Mouse (Mus musculus) forebrain, postnatal 0 days (tissue): ENCODE measurements around the gene Vmn1r223. TPM values are rescaled to one million over a fixed set of nuclear protein-coding genes. Genes with fewer than 3 reads are reported as not detected.
"Not testable (repeated sequence)": the region's sequence is repeated elsewhere in the genome, so short reads cannot be mapped to it uniquely, and the experiment has no call there.

Experiments used
- ATAC-seq: fragments of 200-750 bp; cut with Nextera tagmentation; 2 replicates; pipeline ENCODE4 v1.8.0; 2017; ENCODE audit warnings: mild to moderate bottlenecking, moderate library complexity
- DNase-seq: peaks from one replicate; pipeline ENCODE4 v3.0.0-alpha.2; 2015
- H3K27ac ChIP-seq: fragments of 300-500 bp; sonication (generic); 2 replicates; pipeline ENCODE4 v1.5.1; 2014; ENCODE audit warnings: low read depth, mild to moderate bottlenecking, antibody characterized with exemption, low read length, moderate library complexity, mixed read lengths
- H3K27me3 ChIP-seq: fragments of 300-500 bp; sonication (generic); 2 replicates; pipeline ENCODE4 v1.6.1; 2014; ENCODE audit warnings: mild to moderate bottlenecking, low read length, mixed read lengths; ENCODE audit not compliant: insufficient read depth
- H3K36me3 ChIP-seq: fragments of 300-500 bp; sonication (generic); 2 replicates; pipeline ENCODE4 v1.6.1; 2014; ENCODE audit warnings: mild to moderate bottlenecking, moderate library complexity; ENCODE audit not compliant: insufficient read depth
- H3K4me1 ChIP-seq: fragments of 300-500 bp; sonication (generic); 2 replicates; pipeline ENCODE4 v1.6.1; 2014; ENCODE audit warnings: antibody characterized with exemption; ENCODE audit not compliant: insufficient read depth
- H3K4me2 ChIP-seq: fragments of 300-500 bp; sonication (generic); 2 replicates; pipeline ENCODE4 v1.6.1; 2014; ENCODE audit warnings: low read depth, mild to moderate bottlenecking, moderate library complexity
- H3K4me3 ChIP-seq: fragments of 300-500 bp; sonication (generic); 2 replicates; pipeline ENCODE4 v1.5.1; 2014; ENCODE audit warnings: low read depth, low read length, mixed read lengths
- H3K9ac ChIP-seq: fragments of 300-500 bp; sonication (generic); 2 replicates; pipeline ENCODE4 v1.6.1; 2014; ENCODE audit warnings: mild to moderate bottlenecking
- H3K9me3 ChIP-seq: fragments of 300-500 bp; sonication (generic); 2 replicates; pipeline ENCODE4 v1.6.1; 2016; ENCODE audit warnings: low read length
- CTCF ChIP-seq: sonication (generic); IDR thresholded peaks from 2 replicates; pipeline ENCODE4 v1.5.1; 2016; ENCODE audit warnings: antibody characterized with exemption, control low read depth, low read depth
- WGBS: fragments of 180-500 bp; shearing (Covaris S2); extraction: QIAGEN DNeasy Blood & Tissue Kit; methylation state at CpG from one replicate; pipeline ENCODE4 v1.1.7; 2014; 5-methylcytosine and 5-hydroxymethylcytosine counted together
- polyA plus RNA-seq: library from polyadenylated mRNA; unstranded; fragments of >200 nt; fragmentation: Nextera tagmentation; extraction: Ambion mirVana; gene quantifications from 2 replicates; pipeline ENCODE4 v1.2.1, GENCODE M21; 2015
- total RNA-seq: library from RNA; depleted of rRNA; stranded (reverse); fragments of >200 nt; gene quantifications from 2 replicates; pipeline ENCODE4 v1.2.3, GENCODE M21; 2014; rRNA removed

The Vmn1r223 gene
- total RNA-seq (not detected in 2 replicates), polyA plus RNA-seq (not detected in 2 replicates)

DNA sequence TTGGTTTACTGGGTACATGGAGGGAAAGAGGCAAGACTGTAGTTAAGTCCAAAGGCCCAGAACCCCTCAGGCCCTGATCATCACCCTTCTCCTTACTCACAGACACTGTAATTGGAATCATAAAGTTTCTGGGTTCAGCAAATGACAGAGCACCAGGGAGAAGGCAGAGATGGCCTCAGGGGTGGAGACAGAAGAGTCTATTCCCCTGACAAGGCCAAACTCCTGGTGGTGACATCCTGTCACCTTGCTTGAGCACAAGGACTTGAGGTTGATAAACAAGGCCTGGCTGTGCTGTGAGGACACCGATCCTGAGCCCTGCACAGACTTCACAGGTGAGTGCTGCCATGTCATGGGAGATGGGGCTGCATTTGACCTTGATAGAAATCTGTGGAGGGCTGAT is at the start of gene Vmn1r223:
TSS of gene Vmn1r223 (plus strand) at position 301 of the 400 bp plus-strand sequence.
- H3K27ac ChIP-seq, H3K9me3 ChIP-seq, H3K9ac ChIP-seq, H3K4me3 ChIP-seq, ATAC-seq, H3K4me1 ChIP-seq, H3K4me2 ChIP-seq, H3K36me3 ChIP-seq, DNase-seq, H3K27me3 ChIP-seq: not testable (repeated sequence)
- 84% methylated on average over 1 of the region's 1 CpGs for WGBS

DNA sequence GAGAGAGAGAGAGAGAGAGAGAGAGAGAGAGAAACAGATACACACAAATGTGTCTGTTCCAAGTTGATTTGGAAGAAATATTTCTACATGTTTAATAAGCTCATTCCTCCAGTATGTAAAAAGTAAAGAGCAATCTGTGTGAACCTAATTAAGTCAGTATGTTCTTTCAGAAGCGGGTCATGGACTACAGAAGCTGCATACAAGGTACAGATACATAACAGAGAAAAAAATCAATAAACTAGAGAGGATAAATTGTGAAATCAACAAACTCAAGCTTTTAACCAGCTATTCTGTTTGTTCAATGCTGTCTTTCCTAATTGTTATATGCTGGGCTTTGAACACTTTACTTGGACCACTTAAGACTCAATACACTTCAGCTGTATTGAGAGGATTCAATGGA is 43.0 kb upstream of the Vmn1r223 start:
- 69% methylated on average over 1 of the region's 1 CpGs for WGBS
- not testable (repeated sequence) for H3K9ac ChIP-seq, H3K4me1 ChIP-seq, ATAC-seq, H3K4me3 ChIP-seq, H3K27me3 ChIP-seq, H3K9me3 ChIP-seq, H3K27ac ChIP-seq, H3K36me3 ChIP-seq, H3K4me2 ChIP-seq, DNase-seq

DNA sequence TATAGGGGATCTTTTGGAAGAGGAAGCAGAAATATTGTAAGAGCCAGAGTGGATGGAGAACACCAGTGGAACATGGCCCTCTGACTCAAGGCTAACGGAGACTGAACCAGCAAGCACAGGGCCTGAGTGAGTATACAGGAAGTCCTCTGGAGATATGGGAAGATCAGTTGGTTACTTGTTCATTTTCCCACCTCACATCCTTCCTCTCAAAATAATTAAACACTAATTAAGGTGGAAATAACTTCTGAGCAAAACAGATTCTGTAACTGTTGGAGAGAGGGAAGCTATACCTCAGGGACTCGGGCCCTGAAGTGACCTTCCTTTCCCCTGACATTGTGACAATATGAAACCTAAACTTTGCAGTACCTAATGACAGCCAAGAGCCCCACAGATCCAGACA is 33.1 kb upstream of the Vmn1r223 start, which contains the start of gene Vmn1r221:
TSS of gene Vmn1r221 (plus strand) at position 301 of the 400 bp plus-strand sequence.
- H3K27me3 ChIP-seq, H3K4me1 ChIP-seq, H3K4me2 ChIP-seq, H3K27ac ChIP-seq, ATAC-seq, H3K9ac ChIP-seq, H3K36me3 ChIP-seq, H3K4me3 ChIP-seq, DNase-seq, H3K9me3 ChIP-seq: not testable (repeated sequence)
- 90% methylated on average over 2 of the region's 2 CpGs for WGBS

DNA sequence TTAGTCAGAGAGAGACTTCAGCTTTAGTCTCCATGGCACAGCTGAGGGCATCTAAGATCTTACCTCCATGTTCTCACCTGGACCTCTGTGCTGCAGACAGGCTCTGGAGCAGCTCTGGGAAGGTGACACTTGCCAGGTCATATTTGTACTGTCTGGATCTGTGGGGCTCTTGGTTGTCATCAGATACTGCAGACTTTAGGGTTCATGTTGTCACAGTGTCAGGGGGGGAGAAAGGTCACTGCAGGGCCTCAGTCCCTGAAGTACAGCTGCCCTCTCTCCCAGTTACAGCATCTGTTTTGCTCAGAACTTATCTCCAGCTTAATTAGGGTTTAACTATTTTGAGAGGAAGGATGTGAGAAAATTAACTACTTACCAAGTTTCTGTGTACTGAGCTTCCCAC is 11.1 kb upstream of the Vmn1r223 start, which contains the start of gene Vmn1r222:
TSS of gene Vmn1r222 (minus strand) at position 101 of the 400 bp plus-strand sequence.
- H3K27me3 ChIP-seq, H3K9me3 ChIP-seq, H3K4me1 ChIP-seq, H3K9ac ChIP-seq, DNase-seq, ATAC-seq, H3K27ac ChIP-seq, H3K36me3 ChIP-seq, H3K4me2 ChIP-seq, H3K4me3 ChIP-seq: not testable (repeated sequence)

DNA sequence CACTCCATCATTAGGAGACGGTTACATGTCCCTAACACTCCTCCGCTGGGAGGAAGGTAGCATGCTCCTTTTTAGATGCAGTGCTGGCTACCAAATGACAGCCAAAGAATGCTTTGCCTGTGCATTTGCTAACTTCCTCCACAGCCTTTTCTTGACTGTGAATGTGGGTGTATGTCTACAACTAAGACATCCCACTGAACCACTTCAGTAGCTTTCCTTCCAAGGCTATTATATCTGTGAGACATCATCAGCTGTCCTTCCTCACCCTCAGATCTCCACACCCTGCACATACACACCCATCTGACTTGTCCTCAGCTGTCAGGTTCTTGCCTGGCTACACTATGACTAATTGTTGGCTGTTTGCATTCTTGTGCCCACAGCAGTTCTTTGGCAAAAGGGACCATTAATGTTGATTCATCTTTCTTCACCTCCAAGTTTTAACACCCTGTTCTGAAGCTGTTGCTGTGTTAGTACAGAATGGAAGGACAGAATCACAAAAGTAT is 11.7 kb downstream of the Vmn1r223 start:
- no peaks in the 10 kb centered on the region for H3K27me3 ChIP-seq
- no peaks in the 10 kb centered on the region for H3K4me1 ChIP-seq
- no peaks in the 10 kb centered on the region for H3K9me3 ChIP-seq
- no peak overlapping the region for H3K9ac ChIP-seq
- no peak overlapping the region for H3K4me3 ChIP-seq
- ATAC-seq (no peak), DNase-seq (no peak)
- no peak for TF ChIP-seq CTCF
- WGBS = 90% methylated on average over 2 of the region's 2 CpGs
- no peaks in the 10 kb centered on the region for H3K36me3 ChIP-seq
- no peak overlapping the region for H3K27ac ChIP-seq
- H3K4me2 ChIP-seq = no peak overlapping the region

DNA sequence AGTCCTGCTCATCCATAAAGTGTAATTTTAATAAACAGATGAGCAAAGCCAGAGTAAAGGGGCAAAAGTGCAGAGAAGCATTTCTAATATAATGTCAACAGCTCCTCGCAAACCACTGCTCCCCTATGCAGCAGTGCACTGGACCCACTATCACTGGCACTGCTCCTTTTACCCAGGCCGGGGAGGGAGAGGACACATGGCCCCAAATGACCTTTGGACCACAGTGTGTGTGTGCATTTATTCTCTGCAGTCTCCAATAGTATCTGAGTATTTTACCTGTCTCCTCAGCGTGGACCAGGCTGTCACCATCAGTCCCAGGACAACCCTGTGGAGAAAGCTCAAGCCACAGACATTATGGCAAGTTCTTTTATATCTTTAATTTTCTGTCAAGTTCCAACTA is 21.7 kb downstream of the Vmn1r223 start:
- ATAC-seq, DNase-seq, H3K27ac ChIP-seq, H3K36me3 ChIP-seq, H3K9ac ChIP-seq, H3K4me1 ChIP-seq, H3K4me3 ChIP-seq, H3K4me2 ChIP-seq, H3K9me3 ChIP-seq, H3K27me3 ChIP-seq: not testable (repeated sequence)
- 90% methylated on average over 3 of the region's 3 CpGs for WGBS

DNA sequence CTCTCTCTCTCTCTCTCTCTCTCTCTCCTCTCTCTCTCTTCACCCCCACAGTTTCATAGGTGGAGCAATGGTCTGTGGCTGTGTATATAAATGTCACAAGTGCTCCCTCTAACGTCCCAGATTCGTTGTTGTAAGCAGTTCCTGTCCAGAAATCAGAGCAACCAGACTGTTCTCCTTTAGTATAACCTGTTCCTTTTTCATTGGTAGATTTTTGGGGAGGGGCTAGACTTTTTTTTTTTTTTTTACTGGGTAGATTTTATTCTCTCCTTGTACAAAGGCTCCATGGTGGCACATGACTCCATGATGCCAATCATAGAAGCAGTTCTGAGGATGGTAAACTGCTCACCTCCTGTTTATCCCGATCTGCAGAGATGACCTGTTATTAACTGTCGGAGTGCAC is 22.2 kb downstream of the Vmn1r223 start:
- not testable (repeated sequence) for H3K9ac ChIP-seq, H3K27ac ChIP-seq, H3K36me3 ChIP-seq, H3K9me3 ChIP-seq, H3K27me3 ChIP-seq, H3K4me1 ChIP-seq
- Histone ChIP-seq H3K4me2 (peak overlapping the region; percentile 51; the same call in 1 of the 2 replicates), H3K4me3 (peak overlapping the region; percentile 49; the same call in 1 of the 2 replicates)
- peak; percentile 85 for ATAC-seq
- WGBS = 37% methylated on average over 4 of the region's 4 CpGs
- DNase-seq = peak; percentile 29
- peak; percentile 37 for TF ChIP-seq CTCF
